Mouse (Mus musculus) hindbrain, embryonic 11.5 days (tissue): ENCODE measurements at regions not wholly inside any gene's neighbourhood (a gene's known extent, or its start where the extent isn't known, plus 50 kb on each side); places are given as distances from the start of the nearest gene placed in this dataset.
A peak's percentile ranks its signal among the peaks of the same experiment; 100 is the strongest.

Experiments
- ATAC-seq: fragments of 200-750 bp; cut with Nextera tagmentation; 2 replicates; pipeline ENCODE4 v1.8.0; 2017; ENCODE audit warnings: mild to moderate bottlenecking, moderate TSS enrichment, moderate library complexity; ENCODE audit not compliant: low FRiP score
- DNase-seq: peaks from one replicate; pipeline ENCODE4 v3.0.0-alpha.2; 2015; ENCODE audit warnings: low spot score
- H3K27ac ChIP-seq: fragments of 300-500 bp; sonication (generic); 2 replicates; pipeline ENCODE4 v1.5.1; 2014; ENCODE audit warnings: mild to moderate bottlenecking, low read depth, low read length
- H3K27me3 ChIP-seq: fragments of 300-500 bp; sonication (generic); 2 replicates; pipeline ENCODE4 v1.6.1; 2014; ENCODE audit warnings: mild to moderate bottlenecking, low read length, moderate library complexity, mixed read lengths; ENCODE audit not compliant: control insufficient read depth, insufficient read depth
- H3K36me3 ChIP-seq: fragments of 300-500 bp; sonication (generic); 2 replicates; pipeline ENCODE4 v1.6.1; 2014; ENCODE audit warnings: mild to moderate bottlenecking, low read length, moderate library complexity, mixed read lengths; ENCODE audit not compliant: control insufficient read depth, insufficient read depth
- H3K4me1 ChIP-seq: fragments of 300-500 bp; sonication (generic); replicated peaks from 2 replicates; pipeline ENCODE4 v1.6.1; 2014; ENCODE audit warnings: low read length, mixed read lengths; ENCODE audit not compliant: control insufficient read depth, insufficient read depth
- H3K4me2 ChIP-seq: fragments of 300-500 bp; sonication (generic); replicated peaks from 2 replicates; pipeline ENCODE4 v1.6.1; 2014; ENCODE audit warnings: mild to moderate bottlenecking, low read depth, low read length
- H3K4me3 ChIP-seq: fragments of 300-500 bp; sonication (generic); 2 replicates; pipeline ENCODE4 v1.5.1; 2014; ENCODE audit warnings: low read depth, low read length
- H3K9ac ChIP-seq: fragments of 300-500 bp; sonication (generic); 2 replicates; pipeline ENCODE4 v1.6.1; 2014; ENCODE audit warnings: low read depth, low read length
- H3K9me3 ChIP-seq: fragments of 300-500 bp; sonication (generic); 2 replicates; pipeline ENCODE4 v1.6.1; 2016; ENCODE audit warnings: low read length; ENCODE audit not compliant: control insufficient read depth
- WGBS: fragments of 180-500 bp; shearing (Covaris S2); extraction: QIAGEN DNeasy Blood & Tissue Kit; methylation state at CpG from one replicate; pipeline ENCODE4 v1.1.7; 2014; 5-methylcytosine and 5-hydroxymethylcytosine counted together

DNA sequence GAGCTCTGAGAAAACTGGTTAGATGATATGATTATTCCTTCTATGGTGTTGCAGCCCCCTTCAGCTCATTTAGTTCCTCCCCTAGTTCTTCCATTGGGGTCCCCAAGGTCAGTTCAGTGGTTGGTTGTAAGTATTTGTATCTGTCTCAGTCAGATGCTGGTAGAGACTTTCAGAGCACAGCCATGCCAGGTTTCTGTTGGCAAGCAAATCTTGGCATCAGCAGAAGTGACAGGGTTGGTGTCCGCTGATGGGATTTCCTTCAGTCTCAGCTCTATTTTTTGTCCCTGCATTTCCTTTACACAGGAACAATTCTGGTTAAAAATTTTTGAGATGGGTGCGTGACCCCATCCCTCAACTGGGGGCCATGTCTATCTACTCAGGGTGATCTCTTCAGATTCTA lies 55.3 kb upstream of the Spaca1 start:
- no peaks in the 10 kb centered on the region for H3K4me1 ChIP-seq
- DNase-seq: no peak
- WGBS: 98% methylated on average over 2 of the region's 2 CpGs
- no peak overlapping the region for H3K4me2 ChIP-seq
- no peaks in the 10 kb centered on the region for H3K36me3 ChIP-seq
- no peak overlapping the region for H3K9ac ChIP-seq
- H3K27me3 ChIP-seq: no peaks in the 10 kb centered on the region
- no peak for ATAC-seq
- no peak overlapping the region for H3K27ac ChIP-seq
- peaks cover 4% of the 10 kb centered on the region; the same call in 1 of the 2 replicates for H3K9me3 ChIP-seq
- no peak overlapping the region for H3K4me3 ChIP-seq

DNA sequence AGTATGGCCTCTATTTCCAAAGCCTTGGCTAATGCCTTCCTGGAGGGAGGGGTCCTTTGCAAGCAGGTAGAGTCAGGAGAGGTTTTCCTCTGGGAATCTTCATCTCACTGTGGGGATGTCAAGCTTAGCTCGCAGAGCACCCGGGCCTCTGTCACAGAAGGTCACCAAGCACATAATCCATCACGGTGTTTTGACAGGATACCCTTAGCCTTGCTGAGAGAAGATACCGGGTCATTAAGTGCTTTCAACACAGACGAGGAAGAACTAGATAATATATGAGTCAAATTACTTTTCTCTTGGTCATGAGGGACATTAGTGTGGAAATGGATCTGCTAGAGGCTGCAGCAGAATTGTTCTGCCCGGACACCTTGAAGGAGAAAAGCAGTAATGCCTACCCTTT lies 64.3 kb upstream of the Spaca1 start:
- no peaks in the 10 kb centered on the region for H3K9me3 ChIP-seq
- peak; percentile 28 for DNase-seq
- ATAC-seq: peak; percentile 61; the same call in 1 of the 2 replicates
- H3K27ac ChIP-seq: no peak overlapping the region
- 31% methylated on average over 6 of the region's 6 CpGs for WGBS
- H3K4me1 ChIP-seq: no peaks in the 10 kb centered on the region
- no peak overlapping the region for H3K4me3 ChIP-seq
- no peaks in the 10 kb centered on the region for H3K36me3 ChIP-seq
- no peaks in the 10 kb centered on the region for H3K27me3 ChIP-seq
- H3K9ac ChIP-seq: no peak overlapping the region
- no peak overlapping the region for H3K4me2 ChIP-seq

DNA sequence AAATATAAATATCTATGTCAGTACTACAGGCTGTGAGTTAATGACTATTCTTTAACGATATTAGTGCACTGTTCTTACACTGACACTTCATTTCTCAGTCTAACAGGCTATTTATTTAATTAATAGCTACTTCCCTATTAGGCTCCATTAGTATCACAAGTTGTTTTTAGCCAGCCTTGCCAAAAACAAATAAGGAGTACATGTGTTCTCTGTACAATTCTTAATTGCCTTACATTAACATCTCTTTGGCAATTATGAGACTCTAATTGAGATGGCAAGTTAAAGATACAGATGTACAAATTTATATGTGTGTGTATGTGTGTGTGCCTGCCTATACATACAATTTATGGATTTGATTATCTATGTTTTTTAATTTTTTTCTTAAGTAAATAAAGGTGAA lies 67.1 kb upstream of the Spaca1 start:
- Histone ChIP-seq H3K4me2 (no peak overlapping the region), H3K27me3 (no peaks in the 10 kb centered on the region), H3K4me3 (no peak overlapping the region), H3K36me3 (no peaks in the 10 kb centered on the region), H3K27ac (no peak overlapping the region), H3K9me3 (no peaks in the 10 kb centered on the region), H3K9ac (no peak overlapping the region), H3K4me1 (no peaks in the 10 kb centered on the region)
- no peak for DNase-seq
- no peak for ATAC-seq
- WGBS: 92% methylated on average over 1 of the region's 1 CpGs

- ATAC-seq (no peak), DNase-seq (no peak)
- Histone ChIP-seq H3K4me2 (no peak overlapping the region), H3K4me3 (no peak overlapping the region), H3K36me3 (no peaks in the 10 kb centered on the region), H3K27ac (no peak overlapping the region), H3K27me3 (no peaks in the 10 kb centered on the region), H3K9me3 (no peaks in the 10 kb centered on the region), H3K9ac (no peak overlapping the region), H3K4me1 (no peaks in the 10 kb centered on the region)
- 88% methylated on average over 9 of the region's 9 CpGs for WGBS
Measured at GRCm38 (mm10) chr4:34122959-34123520, 73.0 kb upstream of the Spaca1 start.

- no peak for ATAC-seq
- WGBS: 70% methylated on average over 4 of the region's 4 CpGs
- no peaks in the 10 kb centered on the region for H3K4me1 ChIP-seq
- no peak overlapping the region for H3K4me2 ChIP-seq
- H3K27ac ChIP-seq: no peak overlapping the region
- no peak for DNase-seq
- no peaks in the 10 kb centered on the region for H3K36me3 ChIP-seq
- H3K27me3 ChIP-seq: no peaks in the 10 kb centered on the region
- H3K4me3 ChIP-seq: no peak overlapping the region
- no peaks in the 10 kb centered on the region for H3K9me3 ChIP-seq
- H3K9ac ChIP-seq: no peak overlapping the region
Measured at GRCm38 (mm10) chr4:34128224-34128623, 78.2 kb upstream of the Spaca1 start.

DNA sequence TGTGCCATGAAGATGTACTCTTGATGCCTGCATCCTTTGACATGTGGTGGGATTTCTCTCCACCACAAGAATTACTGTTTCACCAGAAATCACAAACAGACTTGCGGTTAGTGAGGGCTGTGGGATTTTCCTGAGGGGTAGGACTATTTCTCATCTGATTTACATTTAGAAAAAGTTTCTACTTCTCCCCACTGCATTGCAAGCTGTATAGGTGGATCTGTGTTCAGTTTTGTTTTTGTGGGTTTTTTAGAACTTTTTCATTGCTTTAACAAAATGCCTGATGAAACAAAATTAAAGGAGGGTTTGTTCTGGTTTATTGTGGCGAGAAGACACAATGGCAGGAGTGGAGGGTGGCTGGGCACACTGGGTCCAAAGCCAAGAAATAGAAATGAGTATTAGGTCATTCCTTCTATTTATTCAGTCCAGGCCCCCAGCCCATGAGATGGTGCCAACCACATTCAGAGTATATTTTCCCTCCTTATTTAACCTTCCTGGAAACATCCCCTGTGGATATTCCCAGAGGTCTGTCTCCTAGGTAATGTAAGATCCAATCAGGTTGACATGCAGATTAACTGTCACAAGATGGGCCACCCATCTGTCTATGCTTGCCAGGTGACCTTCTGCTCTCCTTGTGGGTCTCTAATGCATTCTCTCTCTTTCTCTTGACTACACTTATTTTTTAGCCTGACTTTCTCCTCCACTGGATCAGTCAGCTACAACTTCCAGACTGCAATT lies 96.3 kb upstream of the Spaca1 start:
- Histone ChIP-seq H3K27me3 (no peaks in the 10 kb centered on the region), H3K4me2 (no peak overlapping the region), H3K36me3 (no peaks in the 10 kb centered on the region), H3K27ac (no peak overlapping the region), H3K4me1 (no peaks in the 10 kb centered on the region), H3K9me3 (no peaks in the 10 kb centered on the region), H3K4me3 (no peak overlapping the region), H3K9ac (no peak overlapping the region)
- 92% methylated on average over 2 of the region's 2 CpGs for WGBS
- DNase-seq (no peak), ATAC-seq (no peak)

DNA sequence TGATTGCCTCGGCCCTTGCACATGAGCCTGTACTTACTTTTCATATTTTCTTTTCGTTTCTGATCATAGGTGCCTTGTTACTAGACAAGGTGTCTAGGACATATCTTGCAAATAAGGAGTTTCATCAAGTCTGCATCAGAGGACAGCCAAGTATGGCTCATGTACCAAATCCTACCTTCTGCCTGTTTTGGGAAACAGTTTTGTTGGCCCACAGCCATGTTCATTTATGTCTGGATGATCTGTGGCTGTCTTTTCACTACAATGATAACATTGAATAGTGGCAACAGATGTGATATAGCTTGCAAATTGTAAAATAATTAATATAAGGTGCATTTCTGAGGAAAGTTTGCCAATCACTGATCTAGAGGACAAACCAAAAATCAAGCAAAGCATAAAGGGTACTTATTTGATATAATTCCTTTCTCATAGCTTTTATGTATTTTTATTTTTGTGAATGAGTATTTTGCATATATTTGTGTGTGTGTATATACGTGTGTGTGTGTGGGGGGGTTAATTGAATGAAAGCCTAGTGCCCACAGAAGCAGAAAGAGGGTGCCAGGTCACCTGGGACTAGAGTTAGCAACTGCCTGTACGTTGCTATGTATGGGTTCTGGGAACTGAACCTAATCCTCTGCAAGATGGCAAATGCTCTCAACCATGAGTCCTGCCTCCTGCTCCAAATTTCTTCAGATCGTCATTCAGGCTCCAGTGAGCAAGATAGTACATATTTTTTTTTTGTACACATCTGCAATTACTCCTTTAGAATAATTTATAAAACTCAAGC lies 99.2 kb upstream of the Spaca1 start:
- DNase-seq (no peak), ATAC-seq (no peak)
- 84% methylated on average over 5 of the region's 5 CpGs for WGBS
- no peaks in the 10 kb centered on the region for H3K4me1 ChIP-seq
- H3K4me2 ChIP-seq: no peak overlapping the region
- no peaks in the 10 kb centered on the region for H3K27me3 ChIP-seq
- no peak overlapping the region for H3K27ac ChIP-seq
- H3K36me3 ChIP-seq: no peaks in the 10 kb centered on the region
- H3K4me3 ChIP-seq: no peak overlapping the region
- no peaks in the 10 kb centered on the region for H3K9me3 ChIP-seq
- H3K9ac ChIP-seq: no peak overlapping the region

DNA sequence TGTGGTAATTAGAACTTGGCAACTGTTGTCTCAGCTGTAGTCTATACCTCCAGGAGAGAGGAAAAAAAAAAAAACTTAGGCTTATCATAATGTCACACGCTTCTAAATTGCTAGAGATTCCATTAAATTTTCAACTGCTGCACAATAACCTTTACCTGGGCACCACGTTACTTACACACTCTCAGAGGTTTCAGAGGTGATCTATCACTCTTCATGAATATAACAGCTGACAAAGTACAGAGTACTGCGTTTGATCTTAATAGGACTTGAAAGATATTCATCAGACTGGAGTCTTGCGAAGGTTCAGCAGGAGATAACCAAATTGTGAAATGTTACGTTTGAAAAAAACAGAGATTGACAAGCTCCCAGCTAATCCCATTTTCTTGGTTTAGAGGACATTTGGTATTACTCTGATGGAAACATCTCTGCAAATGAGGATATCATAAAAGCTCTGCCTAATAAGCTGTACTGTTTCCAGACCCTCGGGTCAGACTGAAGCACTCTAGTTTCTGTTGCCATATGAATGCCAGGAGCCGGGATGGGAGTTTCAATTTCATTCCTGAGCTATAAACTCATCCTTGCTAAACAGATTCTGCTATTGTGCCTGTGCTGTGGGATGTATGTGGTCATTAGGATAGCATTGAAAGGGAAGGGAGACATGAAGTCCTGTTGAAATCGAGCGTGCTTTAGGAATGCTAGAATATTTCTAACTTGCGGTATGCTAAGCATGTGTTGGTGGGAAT lies 101.8 kb upstream of the Spaca1 start:
- no peak overlapping the region for H3K27ac ChIP-seq
- no peaks in the 10 kb centered on the region for H3K9me3 ChIP-seq
- no peak overlapping the region for H3K9ac ChIP-seq
- no peak overlapping the region for H3K4me2 ChIP-seq
- ATAC-seq (no peak), DNase-seq (no peak)
- H3K4me3 ChIP-seq: no peak overlapping the region
- WGBS: 81% methylated on average over 10 of the region's 10 CpGs
- H3K4me1 ChIP-seq: no peaks in the 10 kb centered on the region
- no peaks in the 10 kb centered on the region for H3K36me3 ChIP-seq
- no peaks in the 10 kb centered on the region for H3K27me3 ChIP-seq
